Mouse (Mus musculus) layer of hippocampus, postnatal 25 days (tissue): Measurements from ENCODE around the gene Pla2g3. TPM values are rescaled to one million over a fixed set of nuclear protein-coding genes. Genes with fewer than 3 reads are reported as not detected.

Source experiments
- DNase-seq, 2 experiments: peaks; one replicate each; pipeline ENCODE4 v3.0.0; 2022; ENCODE audit warnings: mixed read lengths in 2 of 2, low spot score in 1 of 2; ENCODE audit errors: extremely low spot score in 1 of 2
- total RNA-seq, 2 experiments: library from RNA; stranded (reverse); gene quantifications; 2 replicates each; pipeline ENCODE4 v1.2.3; 2021

Pla2g3 gene
- total RNA-seq = 1 to 10 TPM; 1.9 to 2.1 TPM

GRCm38 (mm10) chr11:3487952-3488570 is at the start of gene Pla2g3:
Gene Pla2g3, plus strand, starts transcription at chr11:3488284.
- no peak for DNase-seq

GRCm38 (mm10) chr11:3441696-3442443 is 46.2 kb upstream of the Pla2g3 start:
- no peak for DNase-seq

- no peak for DNase-seq
Observed at GRCm38 (mm10) chr11:3442677-3443076, 45.4 kb upstream of the Pla2g3 start.

- DNase-seq = no peak
Observed at GRCm38 (mm10) chr11:3443091-3443490, 45.0 kb upstream of the Pla2g3 start.

- DNase-seq = no peak
Observed at GRCm38 (mm10) chr11:3444875-3445274, 43.2 kb upstream of the Pla2g3 start.

GRCm38 (mm10) chr11:3451701-3452163 is 36.4 kb upstream of the Pla2g3 start:
- peak in 1 of 2 experiments; percentile 26 for DNase-seq

GRCm38 (mm10) chr11:3452167-3452639 is 35.9 kb upstream of the Pla2g3 start, which contains the start of gene Rnf185:
Gene Rnf185, minus strand, starts transcription at chr11:3452363.
- DNase-seq = peak; percentile 78 to 86

GRCm38 (mm10) chr11:3452769-3453168 is 35.3 kb upstream of the Pla2g3 start:
- peak in 1 of 2 experiments; percentile 14 for DNase-seq

GRCm38 (mm10) chr11:3453467-3453866 is 34.6 kb upstream of the Pla2g3 start:
- DNase-seq = no peak

GRCm38 (mm10) chr11:3454506-3454905 is 33.6 kb upstream of the Pla2g3 start:
- DNase-seq = no peak

- peak; percentile 56 to 82 for DNase-seq
Observed at GRCm38 (mm10) chr11:3456354-3456753, 31.7 kb upstream of the Pla2g3 start.

- no peak for DNase-seq
Observed at GRCm38 (mm10) chr11:3458428-3459104, 29.5 kb upstream of the Pla2g3 start.

GRCm38 (mm10) chr11:3459105-3459468 is 29.0 kb upstream of the Pla2g3 start:
- DNase-seq = no peak

- DNase-seq = no peak
Observed at GRCm38 (mm10) chr11:3462846-3463245, 25.2 kb upstream of the Pla2g3 start.

- no peak for DNase-seq
Observed at GRCm38 (mm10) chr11:3471448-3471850, 16.6 kb upstream of the Pla2g3 start.

GRCm38 (mm10) chr11:3472484-3472883 is 15.6 kb upstream of the Pla2g3 start:
- peak; percentile 80 to 97 for DNase-seq

GRCm38 (mm10) chr11:3474480-3475115 is 13.5 kb upstream of the Pla2g3 start:
- no peak for DNase-seq

GRCm38 (mm10) chr11:3475489-3475888 is 12.6 kb upstream of the Pla2g3 start:
- no peak for DNase-seq

- peak in 1 of 2 experiments; percentile 41 for DNase-seq
Observed at GRCm38 (mm10) chr11:3483980-3484642, 4.0 kb upstream of the Pla2g3 start.

GRCm38 (mm10) chr11:3486349-3486748 is 1.7 kb upstream of the Pla2g3 start:
- DNase-seq = no peak
